Mouse (Mus musculus) CH12.LX (cell line): ENCODE measurements around the gene Gnb1l. TPM values are rescaled to one million over a fixed set of nuclear protein-coding genes. Genes with fewer than 3 reads are reported as not detected.

Experiments used
- DNase-seq: peaks from one replicate; pipeline ENCODE4 v3.0.0-alpha.2; 2013; ENCODE audit errors: extremely low read depth
- H3K27ac ChIP-seq: 2 replicates; pipeline ENCODE4 v1.5.1; 2012; ENCODE audit warnings: low read depth, mild to moderate bottlenecking, control low read depth, moderate library complexity; ENCODE audit not compliant: insufficient read depth
- H3K27me3 ChIP-seq: replicated peaks from 2 replicates; pipeline ENCODE3; 2012; ENCODE audit warnings: inconsistent platforms
- H3K36me3 ChIP-seq, 2 experiments: replicated peaks in 1 of 2; 2 replicates each; pipeline versions ENCODE3 to v1.6.1; 2012; ENCODE audit warnings: inconsistent platforms in 1 of 2, low read length in 1 of 2, mild to moderate bottlenecking in 1 of 2, mixed read lengths in 1 of 2, moderate library complexity in 1 of 2; ENCODE audit not compliant: control insufficient read depth in 1 of 2, insufficient read depth in 1 of 2
- H3K4me1 ChIP-seq, 2 experiments: 2 replicates each; pipeline ENCODE4 v1.6.1; 2012; ENCODE audit warnings: inconsistent platforms in 1 of 2, moderate library complexity in 1 of 2; ENCODE audit not compliant: insufficient read depth in 2 of 2, control insufficient read depth in 1 of 2
- H3K4me2 ChIP-seq: 2 replicates; pipeline ENCODE4 v1.6.1; 2012; ENCODE audit warnings: low read depth, mild to moderate bottlenecking, control low read depth; ENCODE audit not compliant: poor library complexity, insufficient read depth, severe bottlenecking
- H3K4me3 ChIP-seq, 3 experiments: fragments of 150-350 bp in 1 of 3; sonication (generic) in 1 of 3; replicated peaks in 1 of 3; 2 replicates each; pipeline versions ENCODE3 to v1.5.1; 2011 to 2012; ENCODE audit warnings: low read depth in 2 of 3, low read length in 2 of 3, mild to moderate bottlenecking in 2 of 3, moderate library complexity in 2 of 3, control low read depth in 1 of 3, improper control_type of control experiment in 1 of 3, inconsistent platforms in 1 of 3, mixed read lengths in 1 of 3; ENCODE audit not compliant: poor library complexity in 1 of 3
- H3K79me2 ChIP-seq: replicated peaks from 2 replicates; pipeline ENCODE4 v1.6.1; 2012; ENCODE audit warnings: mild to moderate bottlenecking, moderate library complexity; ENCODE audit not compliant: control insufficient read depth, poor library complexity, insufficient read depth, severe bottlenecking; ENCODE audit errors: extremely low read depth
- H3K9ac ChIP-seq: 2 replicates; pipeline ENCODE4 v1.6.1; 2012; ENCODE audit warnings: low read depth, mild to moderate bottlenecking, control low read depth, moderate library complexity; ENCODE audit not compliant: insufficient read depth
- H3K9me3 ChIP-seq: replicated peaks from 2 replicates; pipeline ENCODE3; 2012; ENCODE audit warnings: low read length, inconsistent platforms, mixed read lengths
- ELF1 ChIP-seq: IDR thresholded peaks from 2 replicates; pipeline ENCODE4 v1.6.1; 2014; ENCODE audit warnings: low read depth, mild to moderate bottlenecking, inconsistent platforms, low read length, improper control_type of control experiment
- GABPA ChIP-seq: IDR thresholded peaks from 2 replicates; pipeline ENCODE4 v1.6.1; 2012; ENCODE audit warnings: low read depth, low read length, improper control_type of control experiment, inconsistent platforms; ENCODE audit not compliant: insufficient replicate concordance
- JUND ChIP-seq: conservative IDR thresholded peaks from 2 replicates; pipeline ENCODE4 v1.6.1; 2011; ENCODE audit warnings: low read depth, low read length, improper control_type of control experiment
- MAX ChIP-seq: IDR thresholded peaks from 2 replicates; pipeline ENCODE4 v1.6.1; 2011; ENCODE audit warnings: low read length, improper control_type of control experiment
- MAZ ChIP-seq: IDR thresholded peaks from 2 replicates; pipeline ENCODE4 v1.6.1; 2012; ENCODE audit warnings: low read depth, mild to moderate bottlenecking, inconsistent platforms, low read length, improper control_type of control experiment, moderate library complexity
- MEF2A ChIP-seq: IDR thresholded peaks from 2 replicates; pipeline ENCODE4 v1.6.1; 2014; ENCODE audit warnings: low read depth, mild to moderate bottlenecking, inconsistent platforms, low read length, improper control_type of control experiment, borderline replicate concordance
- MXI1 ChIP-seq: IDR thresholded peaks from 2 replicates; pipeline ENCODE4 v1.6.1; 2011; ENCODE audit warnings: mild to moderate bottlenecking, low read depth, low read length, improper control_type of control experiment
- MYC ChIP-seq: IDR thresholded peaks from 2 replicates; pipeline ENCODE4 v1.6.1; 2011; ENCODE audit warnings: low read depth, mild to moderate bottlenecking, improper control_type of control experiment, low read length
- NRF1 ChIP-seq: IDR thresholded peaks from 2 replicates; pipeline ENCODE4 v1.6.1; 2014; ENCODE audit warnings: low read depth, mild to moderate bottlenecking, inconsistent platforms, low read length, improper control_type of control experiment, moderate library complexity
- POLR2A ChIP-seq: IDR thresholded peaks from 2 replicates; pipeline ENCODE4 v1.6.1; 2011; ENCODE audit warnings: low read depth, mild to moderate bottlenecking, improper control_type of control experiment, low read length
- RAD21 ChIP-seq: IDR thresholded peaks from 2 replicates; pipeline ENCODE4 v1.6.1; 2011; ENCODE audit warnings: low read depth, mild to moderate bottlenecking, low read length, improper control_type of control experiment, moderate library complexity
- RCOR1 ChIP-seq: conservative IDR thresholded peaks from 2 replicates; pipeline ENCODE4 v1.6.1; 2012; ENCODE audit warnings: low read depth, mild to moderate bottlenecking, inconsistent platforms, low read length, improper control_type of control experiment
- SIN3A ChIP-seq: IDR thresholded peaks from 2 replicates; pipeline ENCODE4 v1.6.1; 2012; ENCODE audit warnings: low read length, improper control_type of control experiment, inconsistent platforms
- SMC3 ChIP-seq: IDR thresholded peaks from 2 replicates; pipeline ENCODE4 v1.6.1; 2011; ENCODE audit warnings: low read depth, low read length, improper control_type of control experiment
- TBP ChIP-seq: conservative IDR thresholded peaks from 2 replicates; pipeline ENCODE4 v1.6.1; 2011; ENCODE audit warnings: low read depth, low read length, improper control_type of control experiment
- TCF12 ChIP-seq: IDR thresholded peaks from 2 replicates; pipeline ENCODE4 v1.6.1; 2014; ENCODE audit warnings: low read depth, mild to moderate bottlenecking, inconsistent platforms, low read length, improper control_type of control experiment
- UBTF ChIP-seq: IDR thresholded peaks from 2 replicates; pipeline ENCODE4 v1.6.1; 2012; ENCODE audit warnings: low read depth, mild to moderate bottlenecking, inconsistent platforms, low read length, improper control_type of control experiment, moderate library complexity
- ZKSCAN1 ChIP-seq: IDR thresholded peaks from 2 replicates; pipeline ENCODE4 v1.6.1; 2012; ENCODE audit warnings: low read depth, inconsistent platforms, low read length, improper control_type of control experiment, borderline replicate concordance
- ZNF384 ChIP-seq: IDR thresholded peaks from 2 replicates; pipeline ENCODE4 v1.6.1; 2012; ENCODE audit warnings: low read depth, low read length, improper control_type of control experiment, inconsistent platforms
- dilution Hi-C: fragments of 300-500 bp; cut with MboI; formaldehyde crosslinking; loops from 2 replicates; pipeline ENCODE4 v1.14.3; 2020; ENCODE audit warnings: low sequenced_read_pairs; ENCODE audit not compliant: extremely low pct_unique_long_range_greater_than_20kb, extremely low pct_ligation_motif_present
- in situ Hi-C: fragments of 300-500 bp; cut with MboI; formaldehyde crosslinking; loops from 3 replicates; pipeline ENCODE4 v1.14.3; 2019; ENCODE audit warnings: low sequenced_read_pairs, low pct_ligation_motif_present, low pct_unique_long_range_greater_than_20kb, mixed read lengths
- polyA plus RNA-seq: library from polyadenylated mRNA; unstranded; fragments of >175 nt; gene quantifications from 2 replicates; pipeline ENCODE4 v1.2.1, GENCODE M21; 2012; ENCODE audit warnings: low read depth; ENCODE audit not compliant: insufficient read length
- total RNA-seq, 2 experiments: library from RNA; depleted of rRNA; stranded (reverse); fragments of 300-350 nt in 1 of 2; fragments of >200 nt in 1 of 2; gene quantifications; 2 replicates each; pipeline ENCODE4 v1.2.3; 2012 to 2014

The Gnb1l gene
- total and polyA plus RNA-seq, 3 experiments: 15.9 to 25.5 (median 21.5) TPM

GRCm38 (mm10) chr16:18455407-18455806 is 43.1 kb upstream of the Gnb1l start:
- H3K27me3 ChIP-seq: no peaks in the 10 kb centered on the region
- H3K9me3 ChIP-seq: no peaks in the 10 kb centered on the region
- dilution Hi-C loops (no loop called here), in situ Hi-C loops (no loop called here)
- no peak overlapping the region for H3K4me2 ChIP-seq
- no peak overlapping the region for H3K27ac ChIP-seq
- H3K9ac ChIP-seq: no peak overlapping the region
- peaks cover 12 to 25% of the 10 kb centered on the region in 2 experiments for H3K4me1 ChIP-seq
- DNase-seq: no peak
- H3K4me3 ChIP-seq: no peak overlapping the region
- H3K36me3 ChIP-seq: peaks cover 32 to 89% of the 10 kb centered on the region in 2 experiments
- no peaks in the 10 kb centered on the region for H3K79me2 ChIP-seq
- TF ChIP-seq GABPA (no peak), SIN3A (no peak), RCOR1 (no peak), MAX (no peak), TCF12 (no peak), MYC (no peak), SMC3 (no peak), RAD21 (no peak), JUND (no peak), MEF2A (no peak)

- dilution Hi-C loops (no loop called here), in situ Hi-C loops (no loop called here)
- Histone ChIP-seq H3K9me3 (no peaks in the 10 kb centered on the region), H3K27me3 (no peaks in the 10 kb centered on the region), H3K9ac (no peak overlapping the region), H3K4me1 (peaks cover 12 to 42% of the 10 kb centered on the region in 2 experiments), H3K27ac (no peak overlapping the region), H3K36me3 (peaks cover 27 to 82% of the 10 kb centered on the region in 2 experiments), H3K4me2 (no peak overlapping the region), H3K4me3 (no peak overlapping the region), H3K79me2 (no peaks in the 10 kb centered on the region)
- DNase-seq: no peak
- TF ChIP-seq SIN3A (no peak), ZNF384 (no peak), ELF1 (no peak), UBTF (no peak)
Observed at GRCm38 (mm10) chr16:18458661-18459060, 39.9 kb upstream of the Gnb1l start.

GRCm38 (mm10) chr16:18459335-18459954 is 39.1 kb upstream of the Gnb1l start:
- peaks cover 12 to 47% of the 10 kb centered on the region in 2 experiments for H3K4me1 ChIP-seq
- H3K4me2 ChIP-seq: no peak overlapping the region; the same call in 1 of the 2 replicates
- H3K27me3 ChIP-seq: no peaks in the 10 kb centered on the region
- dilution Hi-C loops (no loop called here), in situ Hi-C loops (no loop called here)
- DNase-seq: no peak
- H3K9me3 ChIP-seq: no peaks in the 10 kb centered on the region
- no peak overlapping the region for H3K4me3 ChIP-seq
- peaks cover 25 to 80% of the 10 kb centered on the region in 2 experiments for H3K36me3 ChIP-seq
- H3K79me2 ChIP-seq: no peaks in the 10 kb centered on the region
- no peak overlapping the region for H3K9ac ChIP-seq
- H3K27ac ChIP-seq: no peak overlapping the region
- TF ChIP-seq MAZ (no peak), TBP (no peak), GABPA (no peak), RCOR1 (no peak), UBTF (no peak), POLR2A (no peak), ZKSCAN1 (no peak), NRF1 (no peak), MXI1 (no peak)
